Mouse (Mus musculus): ENCODE data around the gene Tma7. TPM values are rescaled to one million over a fixed set of nuclear protein-coding genes. Genes with fewer than 3 reads are reported as not detected.

Gene Tma7
- 326 and 340 TPM in 2 replicates for total RNA-seq (2021)
- long read RNA-seq, experiment 1, transcript Tma7-201 (4 exons, 944 nt): major isoform, 165 of 173 reads
- long read RNA-seq, experiment 1, partial matches to known transcripts: 3 of 173 reads
- long read RNA-seq, experiment 1, other reads (novel, unspliced or antisense): 5 of 173 reads
- long read RNA-seq, experiment 2, transcript Tma7-201 (4 exons, 944 nt): major isoform, 201 of 210 reads
- long read RNA-seq, experiment 2, partial matches to known transcripts: 8 of 210 reads
- long read RNA-seq, experiment 2, other reads (novel, unspliced or antisense): 1 of 210 reads

DNA sequence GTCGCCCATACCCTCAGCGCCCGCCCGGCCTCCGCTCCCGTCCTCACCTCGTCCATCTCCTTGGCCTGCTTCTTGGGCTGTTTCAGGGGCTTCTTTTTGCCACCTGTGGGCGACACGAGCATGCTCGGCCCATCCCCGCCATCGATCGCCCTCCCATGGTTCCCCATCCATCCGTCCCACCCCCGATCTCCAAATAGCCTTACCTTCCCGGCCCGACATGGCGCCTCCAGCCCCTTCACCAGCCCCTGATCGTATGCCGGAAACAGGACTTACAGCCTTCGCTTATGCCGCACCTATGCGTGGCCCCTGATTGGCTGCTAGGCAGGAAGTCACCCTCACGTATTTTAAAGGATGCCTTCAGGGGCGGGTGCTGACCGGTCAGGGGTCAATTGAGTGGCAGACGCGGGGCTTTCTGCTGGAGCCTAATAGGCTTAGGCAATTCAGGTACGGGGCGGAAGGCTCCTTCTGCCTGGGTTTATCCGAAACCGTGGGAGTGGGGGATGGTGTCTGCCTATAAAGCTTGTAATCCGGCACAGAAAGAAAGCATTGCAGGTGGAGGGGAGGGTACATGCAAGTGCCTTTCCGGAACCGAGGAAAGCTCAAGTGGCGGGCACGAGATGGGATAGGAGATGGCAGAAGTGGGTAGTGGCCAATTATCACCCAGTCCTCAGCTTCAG is at the start of gene Tma7, which contains the start of gene Ccdc51:
Gene Tma7, minus strand, starts transcription at position 464 of the 677 bp plus-strand sequence.
Gene Ccdc51, plus strand, starts transcription at position 370 of the 677 bp plus-strand sequence.
- peak; percentile 92 for DNase-seq

DNA sequence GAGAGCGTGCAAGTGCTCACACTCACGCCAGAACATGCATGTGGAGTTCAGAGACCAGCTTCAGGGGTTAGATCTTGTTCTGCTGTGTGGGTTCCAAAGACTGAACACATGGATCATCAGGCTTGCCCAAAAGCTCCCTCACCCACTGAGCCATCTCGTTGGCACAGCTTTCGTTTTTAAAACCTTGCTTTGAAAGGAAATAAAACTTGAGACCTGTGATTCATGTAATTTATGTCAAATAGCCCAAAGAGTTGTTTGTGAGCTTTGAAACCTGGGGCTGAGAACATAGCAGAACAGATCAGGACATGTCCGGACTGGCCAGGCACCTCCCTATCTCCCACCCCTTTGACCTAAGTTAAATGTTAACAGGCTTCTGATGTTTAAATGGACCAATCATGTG is 47.7 kb upstream of the Tma7 start:
- DNase-seq: no peak

DNA sequence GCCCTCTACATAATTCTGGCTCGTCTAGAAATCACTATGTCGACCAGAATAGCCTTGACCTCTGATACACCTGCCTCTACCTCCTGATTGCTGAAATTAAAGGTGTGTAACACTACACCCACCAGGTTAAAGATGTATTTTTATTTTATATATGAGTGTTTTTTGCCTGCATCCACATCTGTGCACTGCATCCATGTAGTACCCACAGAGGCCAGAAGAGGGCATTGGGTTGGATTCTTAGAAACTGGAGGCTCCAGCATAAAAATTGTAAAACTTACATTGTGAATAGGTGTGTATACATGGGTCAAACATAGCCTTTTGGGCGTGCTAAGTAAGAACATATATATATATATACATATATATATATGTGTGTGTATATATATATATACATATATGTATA is 45.8 kb upstream of the Tma7 start:
- DNase-seq: peak; percentile 70

DNA sequence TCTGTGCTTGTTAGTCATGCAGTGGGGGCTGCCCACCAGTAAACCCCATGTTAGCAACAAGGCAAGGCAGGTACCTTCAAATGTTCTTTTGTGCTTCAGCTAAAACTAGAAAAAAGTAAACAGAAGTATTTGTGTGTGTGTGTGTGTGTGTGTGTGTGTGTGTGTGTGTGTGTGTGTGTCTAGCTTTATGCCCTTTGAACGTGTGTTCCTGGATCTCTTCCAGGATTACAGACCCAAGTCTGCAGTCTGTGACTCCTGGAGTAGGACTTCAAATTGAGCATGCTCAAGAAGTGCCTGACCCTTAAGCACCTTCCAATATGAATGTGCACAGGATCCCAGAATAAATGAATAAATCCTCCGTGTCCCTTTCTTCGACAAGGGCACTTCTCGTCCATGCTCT is 44.7 kb upstream of the Tma7 start:
- no peak for DNase-seq

DNA sequence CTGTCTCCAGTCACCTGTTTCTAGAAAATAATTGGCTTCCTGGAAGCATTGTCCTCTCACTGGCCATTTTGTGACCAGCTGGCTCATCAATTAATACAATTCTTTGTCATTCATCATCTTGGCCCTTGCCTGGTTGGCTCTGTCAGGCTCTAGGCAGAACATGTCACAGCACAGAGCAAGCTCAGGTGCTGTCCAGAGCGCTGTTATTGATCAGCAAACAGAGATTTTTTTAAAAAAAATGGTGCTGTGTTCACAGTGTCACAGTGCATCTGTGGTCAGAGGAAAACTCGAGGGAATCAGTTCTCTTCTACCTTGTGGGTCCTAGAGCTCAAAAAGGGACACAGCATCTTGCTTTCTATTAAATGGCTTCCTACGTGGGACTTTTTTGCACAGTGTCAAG is 43.1 kb upstream of the Tma7 start:
- peak; percentile 4 for DNase-seq

DNA sequence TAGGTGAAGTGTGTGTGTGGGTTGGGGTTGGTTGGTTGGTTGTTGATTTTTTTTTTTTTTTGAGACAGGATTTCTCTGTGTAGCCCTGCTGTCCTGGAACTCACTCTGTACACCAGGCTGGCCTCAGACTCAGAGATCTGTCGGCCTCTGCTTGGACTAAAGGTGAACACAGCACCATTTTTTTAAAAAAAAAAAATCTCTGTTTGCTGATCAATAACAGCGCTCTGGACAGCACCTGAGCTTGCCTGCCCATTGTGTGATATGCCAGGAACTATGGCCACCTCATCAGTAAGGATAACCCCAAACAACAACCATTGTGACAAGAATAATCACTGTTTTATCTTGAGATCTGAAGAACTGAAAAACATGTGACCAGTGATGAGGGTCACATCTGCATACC is 42.7 kb upstream of the Tma7 start:
- DNase-seq: no peak

DNA sequence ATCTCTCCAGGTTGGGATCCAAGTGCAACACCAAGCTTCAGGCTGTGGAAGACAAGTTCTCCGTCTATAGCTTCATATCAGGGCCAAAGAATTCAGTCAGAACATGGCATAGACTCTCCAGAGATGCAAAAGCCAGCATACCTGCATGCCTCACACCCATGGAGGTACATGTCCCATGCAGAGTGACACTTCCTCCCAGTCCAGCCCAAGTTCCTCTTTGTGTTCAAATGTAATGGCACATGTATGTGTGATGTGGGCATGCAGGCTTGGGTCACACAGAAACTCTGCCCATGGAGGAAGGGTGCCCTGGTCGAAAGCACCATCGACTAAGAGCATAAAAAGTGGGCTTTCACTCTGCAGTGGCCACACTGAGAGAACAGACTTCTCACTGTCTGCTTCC is 41.8 kb upstream of the Tma7 start:
- peak; percentile 4 for DNase-seq

DNA sequence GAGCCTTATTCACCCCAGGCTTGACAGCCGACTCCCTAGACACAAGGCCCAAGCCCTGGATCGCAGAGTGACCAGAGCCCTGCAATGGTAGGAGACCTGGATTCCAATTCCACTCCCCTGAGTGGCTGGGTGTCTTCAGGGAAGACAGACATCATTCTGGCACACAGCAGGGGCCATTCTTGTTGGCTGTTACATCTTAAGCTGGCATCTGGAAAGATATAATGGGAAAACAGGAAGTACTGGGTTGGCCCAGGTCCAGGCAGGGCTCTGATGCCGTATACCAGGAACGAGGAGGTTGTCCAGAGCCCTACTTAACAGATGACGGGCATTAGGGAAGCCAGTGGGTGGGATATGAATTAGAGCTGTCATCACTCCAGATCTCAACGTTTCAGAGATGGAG is 40.9 kb upstream of the Tma7 start:
- DNase-seq: peak; percentile 66

DNA sequence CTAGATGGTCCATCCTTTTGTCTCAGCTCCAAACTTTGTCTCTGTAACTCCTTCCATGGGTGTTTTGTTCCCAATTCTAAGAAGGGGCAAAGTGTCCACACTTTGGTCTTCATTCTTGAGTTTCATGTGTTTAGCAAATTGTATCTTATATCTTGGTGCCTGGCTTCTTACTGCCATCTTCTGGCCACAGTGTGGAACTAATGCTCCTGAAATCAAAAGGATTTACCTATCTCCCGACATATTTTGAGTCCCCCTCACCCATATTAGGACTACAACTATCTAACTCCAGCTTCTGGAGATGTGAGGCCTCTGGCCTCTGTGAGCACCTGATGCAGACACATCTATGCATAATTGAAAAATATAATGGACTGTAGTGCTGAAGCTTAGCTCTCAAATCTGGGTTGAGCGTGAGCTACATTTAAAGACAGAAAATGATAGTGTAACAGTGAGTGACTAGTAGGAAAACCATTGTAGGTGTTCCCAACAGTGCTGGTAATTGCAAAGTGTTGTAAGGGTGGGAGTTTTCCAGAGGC is 40.2 kb upstream of the Tma7 start:
- peak; percentile 57 for DNase-seq

DNA sequence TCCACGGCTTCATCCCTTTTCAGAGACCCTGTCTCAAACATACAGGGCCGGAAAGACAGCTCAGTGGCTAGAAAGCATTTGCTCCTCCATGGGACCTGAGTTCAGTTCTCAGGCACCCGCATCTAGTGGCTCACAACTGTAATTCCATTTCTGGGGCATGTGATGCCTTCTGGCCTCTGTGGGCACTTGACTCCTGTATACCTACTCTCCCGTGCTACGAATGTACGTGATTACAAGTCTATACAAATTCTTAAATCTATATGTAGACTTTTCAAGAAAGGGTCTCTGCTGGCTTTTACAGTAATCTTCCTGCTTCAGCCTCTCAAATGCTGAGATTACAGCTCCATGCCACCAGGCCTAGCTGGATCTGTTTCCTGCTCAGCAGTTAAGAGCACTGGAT is 38.6 kb upstream of the Tma7 start:
- DNase-seq: no peak

DNA sequence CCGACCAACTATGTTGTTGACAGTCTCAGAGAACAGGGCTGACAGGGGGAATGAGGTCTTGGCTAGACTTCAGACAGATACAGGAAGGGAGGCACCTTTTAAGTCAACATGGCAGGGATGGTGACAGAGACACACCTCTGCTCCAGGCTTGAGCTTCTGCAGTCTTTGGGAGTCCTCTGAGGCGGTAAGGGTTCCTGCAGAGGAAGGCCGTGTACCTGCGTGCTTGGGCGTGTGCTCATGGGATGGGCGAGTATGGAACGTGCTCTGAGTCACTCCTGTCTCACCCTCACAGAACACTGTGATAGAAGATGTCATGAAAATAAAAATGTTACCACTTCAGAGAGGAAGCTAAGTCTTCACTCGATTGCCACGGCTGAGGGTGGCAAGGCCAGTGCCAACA is 37.2 kb upstream of the Tma7 start:
- DNase-seq: peak; percentile 7

DNA sequence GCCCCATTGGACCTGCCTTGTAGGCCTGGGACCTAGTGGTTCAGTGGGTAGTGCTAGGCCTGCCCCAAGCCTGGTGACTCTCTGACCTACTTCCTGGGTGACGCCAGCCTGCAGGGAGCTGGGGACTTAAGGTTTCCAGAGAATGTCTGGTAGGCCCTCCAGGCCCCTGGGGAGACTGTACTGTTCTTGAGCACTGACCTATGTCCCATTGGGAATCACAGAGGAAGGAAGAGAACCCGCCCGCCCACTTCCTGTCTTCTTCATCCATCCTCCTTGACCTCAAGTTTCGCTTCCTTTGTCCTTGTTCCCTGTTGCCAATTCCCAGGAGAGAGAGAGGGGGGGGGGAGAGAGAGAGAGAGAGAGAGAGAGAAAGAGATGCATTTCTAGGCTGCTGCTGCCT is 35.7 kb upstream of the Tma7 start:
- DNase-seq: peak; percentile 65

DNA sequence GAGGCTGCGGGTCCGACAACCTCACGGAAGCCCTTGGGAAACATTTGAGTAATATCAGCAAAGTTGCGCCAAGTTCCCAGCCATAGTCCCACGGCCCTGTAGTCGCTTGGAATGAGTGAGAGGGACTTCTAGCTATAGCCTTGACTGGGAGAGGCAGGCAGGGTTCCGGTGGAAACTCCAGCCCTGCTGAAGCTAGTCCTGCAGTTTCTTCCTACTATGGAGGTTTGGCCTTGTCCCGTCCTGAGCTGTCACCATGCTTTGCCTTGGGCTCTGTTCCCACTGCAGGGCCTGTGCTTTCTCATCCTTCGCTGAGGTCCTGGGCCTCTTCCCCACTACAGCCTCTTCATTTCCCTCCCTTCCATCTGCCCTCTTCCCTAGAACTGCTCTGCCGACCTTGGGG is 33.8 kb upstream of the Tma7 start:
- peak; percentile 85 for DNase-seq

DNA sequence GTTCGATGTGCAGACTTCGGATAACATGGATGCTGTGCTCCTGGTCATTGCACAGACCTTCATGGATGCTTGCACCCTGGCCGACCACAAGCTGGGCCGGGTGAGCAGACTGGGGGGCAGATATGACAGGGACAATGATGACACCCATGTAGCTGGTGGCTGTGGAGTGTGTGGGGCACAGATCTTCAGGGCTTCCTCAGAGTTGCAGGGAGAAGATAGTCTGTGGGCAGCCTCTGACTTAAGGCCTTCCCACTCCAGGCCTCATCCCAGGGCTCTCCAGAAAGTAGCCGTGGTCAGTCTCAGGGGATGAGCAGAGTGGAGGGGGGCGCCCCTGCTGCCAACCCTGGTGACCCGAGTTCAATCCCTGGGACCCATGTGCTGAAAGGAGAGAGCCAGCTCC is 32.5 kb upstream of the Tma7 start:
- peak; percentile 4 for DNase-seq

DNA sequence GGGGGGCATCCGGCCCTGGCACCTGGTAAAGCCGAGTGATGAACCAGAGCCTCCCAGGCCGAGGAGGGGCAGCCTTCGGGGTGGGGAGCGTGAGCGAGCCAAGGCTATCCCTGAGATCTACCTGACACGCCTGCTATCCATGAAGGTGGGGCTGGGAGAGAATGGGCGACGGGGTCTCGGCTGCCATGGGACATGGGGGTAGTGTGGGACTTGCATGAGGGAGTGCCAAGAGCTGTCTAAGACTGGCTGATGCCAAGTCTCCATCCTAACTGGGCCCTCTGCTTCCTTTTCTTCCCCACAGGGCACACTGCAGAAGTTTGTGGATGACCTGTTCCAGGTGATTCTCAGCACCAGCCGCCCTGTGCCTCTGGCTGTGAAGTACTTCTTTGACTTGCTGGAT is 31.9 kb upstream of the Tma7 start:
- DNase-seq: peak; percentile 4

DNA sequence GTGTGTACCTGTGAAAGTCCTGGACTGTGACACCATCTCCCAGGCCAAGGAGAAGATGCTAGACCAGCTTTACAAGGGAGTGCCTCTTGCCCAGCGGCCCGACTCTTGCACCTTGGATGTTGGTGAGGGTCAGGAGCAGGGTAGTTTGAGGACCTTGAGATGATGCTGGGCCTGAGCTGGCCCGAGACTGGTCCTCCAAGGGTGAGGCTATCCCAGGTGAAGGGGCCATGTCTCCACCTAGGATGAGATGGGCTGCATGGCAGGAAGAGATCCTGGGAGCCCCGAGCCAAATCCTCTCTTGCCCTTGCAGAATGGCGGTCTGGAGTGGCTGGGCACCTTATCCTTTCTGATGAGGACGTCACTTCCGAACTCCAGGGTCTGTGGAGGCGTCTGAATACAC is 30.9 kb upstream of the Tma7 start:
- peak; percentile 3 for DNase-seq

DNA sequence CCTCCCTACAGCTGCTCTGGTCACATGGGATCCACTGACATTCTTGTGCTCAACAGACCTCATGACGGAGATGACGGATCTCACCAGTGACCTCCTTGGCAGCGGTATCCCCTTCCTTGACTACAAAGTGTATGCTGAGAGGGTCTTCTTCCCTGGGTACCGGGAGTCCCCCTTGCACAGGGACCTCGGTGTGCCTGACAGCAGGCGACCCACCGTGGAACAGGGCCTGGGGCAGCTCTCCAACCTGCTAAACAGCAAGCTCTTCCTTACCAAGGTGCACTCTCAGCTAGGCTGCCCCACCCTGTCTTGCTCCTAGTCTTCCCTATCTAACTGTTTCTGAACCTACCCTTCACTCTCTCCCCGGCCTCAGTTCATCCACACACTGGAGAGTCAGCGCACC is 29.2 kb upstream of the Tma7 start:
- DNase-seq: no peak

DNA sequence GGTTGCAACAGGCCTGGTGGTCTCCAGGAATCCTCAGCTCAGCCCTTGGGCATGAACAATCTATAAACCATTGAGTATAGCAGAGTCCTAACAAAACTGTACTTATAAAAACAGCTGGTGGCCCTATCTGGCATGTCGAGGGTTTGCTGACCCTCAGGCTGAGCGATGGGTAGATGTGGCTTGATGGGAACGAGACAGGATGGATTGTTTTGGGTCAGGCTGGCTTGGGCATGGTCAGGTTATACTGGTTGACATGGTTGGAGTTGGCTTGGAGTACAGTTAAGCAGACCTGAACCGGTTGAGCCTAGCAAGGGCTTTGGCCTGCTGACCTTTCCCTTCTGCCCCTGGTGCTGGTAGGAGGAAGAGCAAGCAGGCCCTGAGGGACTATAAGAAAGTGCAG is 28.7 kb upstream of the Tma7 start:
- no peak for DNase-seq

DNA sequence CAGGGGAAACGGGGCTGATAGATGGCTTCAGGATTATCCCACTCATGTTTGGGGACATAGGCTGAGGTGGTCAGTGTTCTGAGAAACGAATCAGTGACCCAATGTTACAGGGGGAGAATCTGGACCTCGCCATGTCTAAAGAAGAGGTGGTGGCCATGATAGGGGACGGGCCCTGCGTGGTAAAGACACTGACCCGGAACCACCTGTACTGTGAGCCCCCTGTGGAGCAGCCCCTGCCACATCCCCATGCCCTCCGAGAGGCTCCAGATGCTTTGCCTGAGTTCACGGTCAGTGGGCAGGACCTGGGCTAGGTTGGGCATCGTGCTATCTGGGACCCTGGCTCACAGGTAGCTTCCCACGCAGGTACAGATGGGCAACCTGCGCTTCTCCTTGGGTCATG is 27.9 kb upstream of the Tma7 start:
- no peak for DNase-seq

DNA sequence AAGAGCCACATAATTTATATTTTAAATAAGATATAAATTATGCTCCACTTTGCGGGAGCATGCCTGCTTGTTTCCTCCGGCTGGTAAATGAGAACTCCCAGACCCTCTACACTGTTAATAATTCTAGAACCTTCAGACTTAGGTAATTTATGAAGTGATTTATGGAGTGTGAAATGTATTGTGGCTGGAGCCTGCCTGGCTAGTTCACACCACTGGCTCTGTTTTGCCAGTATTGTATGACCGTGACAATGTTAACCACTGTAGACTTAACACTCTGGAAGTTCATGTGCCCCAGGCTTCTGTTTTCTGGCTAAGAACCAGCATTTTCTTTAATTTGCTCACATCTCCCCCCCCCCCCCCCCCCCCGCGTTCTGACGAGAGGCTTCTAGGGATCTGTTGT is 25.0 kb upstream of the Tma7 start:
- no peak for DNase-seq

DNA sequence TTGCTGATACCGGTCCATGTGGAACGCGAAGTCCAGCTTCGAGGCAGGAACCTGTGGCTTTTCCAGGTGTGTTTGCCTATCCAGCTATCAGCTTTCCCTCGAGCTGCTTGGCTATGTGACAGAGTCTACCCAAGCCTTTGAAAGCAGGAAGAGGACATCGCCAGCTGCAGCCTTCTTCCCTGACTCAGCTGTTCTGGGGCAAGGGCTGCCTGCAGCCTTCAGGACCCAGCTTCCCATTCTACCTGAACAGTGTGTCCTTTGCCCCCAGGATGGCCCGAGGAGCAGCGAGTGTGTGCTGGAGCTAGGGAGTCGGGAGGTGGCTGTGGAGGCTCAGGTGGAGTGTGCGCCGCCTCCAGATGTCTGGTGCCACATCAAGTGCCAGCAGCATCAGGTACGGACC is 23.3 kb upstream of the Tma7 start:
- no peak for DNase-seq

DNA sequence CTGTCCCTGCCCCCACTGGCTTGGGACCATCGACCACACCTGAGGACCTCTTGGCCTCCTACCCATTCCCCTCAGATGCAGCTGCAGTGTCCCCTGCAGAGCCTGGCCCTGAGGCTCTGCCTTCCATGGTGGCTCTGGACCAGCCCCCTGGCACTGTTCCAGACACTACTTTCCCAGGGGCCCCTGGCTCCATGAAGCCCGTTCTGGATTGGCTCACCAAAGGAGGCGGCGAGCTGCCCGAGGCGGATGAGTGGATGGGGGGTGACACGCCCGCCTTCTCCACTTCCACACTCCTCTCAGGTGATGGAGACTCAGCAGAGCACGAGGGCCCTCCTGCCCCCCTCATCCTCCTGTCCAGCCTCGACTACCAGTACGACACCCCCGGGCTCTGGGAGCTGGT is 22.6 kb upstream of the Tma7 start:
- peak; percentile 82 for DNase-seq

DNA sequence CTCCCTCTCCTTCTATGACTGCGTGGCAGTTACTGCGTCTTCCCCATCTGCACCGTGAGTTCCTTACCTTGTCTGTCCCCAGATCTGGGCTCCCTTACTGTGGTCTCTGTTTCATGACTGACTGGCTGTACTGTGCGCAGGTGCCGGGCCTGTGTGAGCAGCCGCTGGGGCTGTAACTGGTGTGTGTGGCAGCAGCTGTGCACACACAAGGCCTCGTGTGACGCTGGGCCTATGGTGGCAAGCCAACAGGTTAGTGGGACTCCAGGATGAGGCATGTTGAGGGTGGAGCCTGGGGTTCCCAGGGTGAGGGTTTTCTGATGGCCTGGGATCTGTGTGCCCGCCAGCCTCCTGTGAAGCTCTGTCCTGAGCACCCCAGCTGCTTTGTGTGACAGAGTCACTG is 21.7 kb upstream of the Tma7 start:
- DNase-seq: no peak

DNA sequence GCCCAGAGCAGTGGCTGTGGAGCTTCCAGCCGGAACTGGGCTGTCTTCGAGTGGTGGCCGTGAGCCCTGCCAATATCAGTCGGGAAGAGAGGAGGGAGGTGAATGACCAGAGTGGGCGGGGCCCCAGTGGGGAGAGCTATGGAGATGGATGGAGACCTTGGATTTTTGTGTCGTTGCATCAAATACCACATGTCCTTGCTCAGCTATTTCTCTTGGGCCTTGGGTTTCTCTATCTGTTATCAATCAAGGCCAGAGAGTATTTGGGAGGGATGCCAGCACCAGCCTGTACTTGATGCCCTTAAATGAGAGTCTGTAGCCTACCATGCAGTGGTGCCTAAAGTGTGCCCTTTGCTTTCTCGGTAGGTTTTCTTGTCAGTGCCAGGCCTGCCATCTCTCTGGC is 20.9 kb upstream of the Tma7 start:
- DNase-seq: peak; percentile 93
